Mouse (Mus musculus) midbrain, postnatal 0 days (tissue): ENCODE measurements at regions not wholly inside any gene's neighbourhood (a gene's known extent, or its start where the extent isn't known, plus 50 kb on each side); places are given as distances from the start of the nearest gene placed in this dataset.
A peak's percentile ranks its signal among the peaks of the same experiment; 100 is the strongest.

ENCODE experiments used
- ATAC-seq: fragments of 200-750 bp; cut with Nextera tagmentation; 2 replicates; pipeline ENCODE4 v1.8.0; 2017; ENCODE audit warnings: moderate number of reproducible peaks, mild to moderate bottlenecking, moderate TSS enrichment, moderate library complexity; ENCODE audit not compliant: low FRiP score
- DNase-seq: peaks from one replicate; pipeline ENCODE4 v3.0.0-alpha.2; 2015; ENCODE audit warnings: low spot score
- H3K27ac ChIP-seq: fragments of 300-500 bp; sonication (generic); 2 replicates; pipeline ENCODE4 v1.5.1; 2014; ENCODE audit warnings: low read depth, mild to moderate bottlenecking, low read length, mixed read lengths
- H3K27me3 ChIP-seq: fragments of 300-500 bp; sonication (generic); 2 replicates; pipeline ENCODE4 v1.6.1; 2014; ENCODE audit warnings: low read length, control low read depth, mixed read lengths; ENCODE audit not compliant: insufficient read depth
- H3K36me3 ChIP-seq: fragments of 300-500 bp; sonication (generic); 2 replicates; pipeline ENCODE4 v1.6.1; 2014; ENCODE audit warnings: low read length, control low read depth, mixed read lengths; ENCODE audit not compliant: insufficient read depth
- H3K4me1 ChIP-seq: fragments of 300-500 bp; sonication (generic); 2 replicates; pipeline ENCODE4 v1.6.1; 2014; ENCODE audit warnings: mild to moderate bottlenecking, control low read depth, antibody characterized with exemption, low read length, mixed read lengths; ENCODE audit not compliant: insufficient read depth
- H3K4me2 ChIP-seq: fragments of 300-500 bp; sonication (generic); 2 replicates; pipeline ENCODE4 v1.6.1; 2014; ENCODE audit warnings: low read depth, mild to moderate bottlenecking, low read length, mixed read lengths; ENCODE audit not compliant: poor library complexity, severe bottlenecking
- H3K4me3 ChIP-seq: fragments of 300-500 bp; sonication (generic); 2 replicates; pipeline ENCODE4 v1.5.1; 2014; ENCODE audit warnings: low read depth, mild to moderate bottlenecking, low read length, moderate library complexity
- H3K9ac ChIP-seq: fragments of 300-500 bp; sonication (generic); replicated peaks from 2 replicates; pipeline ENCODE4 v1.6.1; 2014; ENCODE audit warnings: mild to moderate bottlenecking, low read length, moderate library complexity, mixed read lengths; ENCODE audit not compliant: poor library complexity, severe bottlenecking
- H3K9me3 ChIP-seq: fragments of 300-500 bp; sonication (generic); 2 replicates; pipeline ENCODE4 v1.6.1; 2016; ENCODE audit warnings: low read length, control low read depth
- CTCF ChIP-seq: IDR thresholded peaks from 2 replicates; pipeline ENCODE4 v1.5.1; 2016; ENCODE audit warnings: antibody characterized with exemption, mild to moderate bottlenecking
- WGBS: fragments of 180-500 bp; shearing (Covaris S2); extraction: QIAGEN DNeasy Blood & Tissue Kit; methylation state at CpG from one replicate; pipeline ENCODE4 v1.1.7; 2014; 5-methylcytosine and 5-hydroxymethylcytosine counted together

- Histone ChIP-seq H3K9me3 (no peaks in the 10 kb centered on the region), H3K4me1 (no peaks in the 10 kb centered on the region), H3K9ac (no peak overlapping the region), H3K27ac (no peak overlapping the region), H3K36me3 (no peaks in the 10 kb centered on the region), H3K4me2 (no peak overlapping the region), H3K4me3 (no peak overlapping the region), H3K27me3 (no peaks in the 10 kb centered on the region)
- no peak for DNase-seq
- TF ChIP-seq CTCF, result no peak
- no peak for ATAC-seq
- 80% methylated on average over 9 of the region's 9 CpGs for WGBS
Measured at GRCm38 (mm10) chr5:101040488-101040887, 195.0 kb downstream of the Gpat3 start.

- DNase-seq (no peak), ATAC-seq (no peak)
- Histone ChIP-seq H3K27me3 (0 out of 2 replicates have a peak, but pooled peaks cover 4% of the 10 kb centered on the region), H3K27ac (0 out of 2 replicates have a peak overlapping the region, but pooled peaks have one; percentile 21), H3K4me1 (no peaks in the 10 kb centered on the region; the same call in 1 of the 2 replicates), H3K9ac (no peak overlapping the region), H3K4me2 (no peak overlapping the region), H3K36me3 (no peaks in the 10 kb centered on the region), H3K4me3 (no peak overlapping the region), H3K9me3 (no peaks in the 10 kb centered on the region)
- 72% methylated on average over 16 of the region's 16 CpGs for WGBS
- no peak for TF ChIP-seq CTCF
Measured at GRCm38 (mm10) chr5:101032968-101033367, 187.5 kb downstream of the Gpat3 start.

- H3K36me3 ChIP-seq, result no peaks in the 10 kb centered on the region
- H3K9ac ChIP-seq, result 0 out of 2 replicates have a peak overlapping the region, but pooled peaks have one; percentile 33
- no peak overlapping the region for H3K4me2 ChIP-seq
- H3K27me3 ChIP-seq, result 0 out of 2 replicates have a peak, but pooled peaks cover 4% of the 10 kb centered on the region
- WGBS, result 33% methylated on average over 12 of the region's 12 CpGs
- TF ChIP-seq CTCF, result no peak
- H3K27ac ChIP-seq, result 0 out of 2 replicates have a peak overlapping the region, but pooled peaks have one; percentile 21
- H3K9me3 ChIP-seq, result no peaks in the 10 kb centered on the region
- ATAC-seq, result no peak
- no peak overlapping the region for H3K4me3 ChIP-seq
- no peaks in the 10 kb centered on the region; the same call in 1 of the 2 replicates for H3K4me1 ChIP-seq
- peak; percentile 24 for DNase-seq
Measured at GRCm38 (mm10) chr5:101032147-101032900, 186.8 kb downstream of the Gpat3 start.

GRCm38 (mm10) chr5:101024796-101025195 is 179.3 kb downstream of the Gpat3 start:
- TF ChIP-seq CTCF, result no peak
- DNase-seq (no peak), ATAC-seq (no peak)
- Histone ChIP-seq H3K4me3 (no peak overlapping the region), H3K4me2 (no peak overlapping the region), H3K27ac (no peak overlapping the region), H3K9me3 (no peaks in the 10 kb centered on the region), H3K36me3 (no peaks in the 10 kb centered on the region), H3K27me3 (0 out of 2 replicates have a peak, but pooled peaks cover 6% of the 10 kb centered on the region), H3K4me1 (no peaks in the 10 kb centered on the region), H3K9ac (no peak overlapping the region)
- WGBS, result 89% methylated on average over 5 of the region's 5 CpGs

- 0 out of 2 replicates have a peak, but pooled peaks have one; percentile 41 for ATAC-seq
- DNase-seq, result peak; percentile 58
- Histone ChIP-seq H3K27ac (no peak overlapping the region), H3K4me1 (no peaks in the 10 kb centered on the region), H3K4me3 (no peak overlapping the region), H3K36me3 (no peaks in the 10 kb centered on the region), H3K4me2 (no peak overlapping the region), H3K27me3 (0 out of 2 replicates have a peak, but pooled peaks cover 5% of the 10 kb centered on the region), H3K9ac (no peak overlapping the region), H3K9me3 (no peaks in the 10 kb centered on the region)
- WGBS, result 25% methylated on average over 8 of the region's 8 CpGs
- TF ChIP-seq CTCF, result no peak
Measured at GRCm38 (mm10) chr5:101023784-101024183, 178.3 kb downstream of the Gpat3 start.

GRCm38 (mm10) chr5:101020784-101021183 is 175.3 kb downstream of the Gpat3 start:
- Histone ChIP-seq H3K4me1 (no peaks in the 10 kb centered on the region), H3K4me2 (no peak overlapping the region; the same call in 1 of the 2 replicates), H3K27me3 (0 out of 2 replicates have a peak, but pooled peaks cover 3% of the 10 kb centered on the region), H3K27ac (no peak overlapping the region), H3K4me3 (no peak overlapping the region), H3K9ac (no peak overlapping the region), H3K36me3 (no peaks in the 10 kb centered on the region), H3K9me3 (no peaks in the 10 kb centered on the region)
- peak; percentile 98 for TF ChIP-seq CTCF
- DNase-seq (peak; percentile 89), ATAC-seq (peak; percentile 80)
- WGBS, result 7% methylated on average over 11 of the region's 11 CpGs
